Mouse (Mus musculus) ES-CJ7 (cell line): Measurements from ENCODE around the gene Per1.
A peak's percentile ranks its signal among the peaks of the same experiment; 100 is the strongest.
"Not testable (repeated sequence)": the region's sequence is repeated elsewhere in the genome, so short reads cannot be mapped to it uniquely, and the experiment has no call there.

ENCODE experiments used
- DNase-seq: peaks from one replicate; pipeline ENCODE4 v3.0.0; 2011; ENCODE audit warnings: low read depth, low spot score

The Per1 gene

GRCm38 (mm10) chr11:69080855-69081222 lies 14.2 kb upstream of the Per1 start:
- peak; percentile 72 for DNase-seq

GRCm38 (mm10) chr11:69081613-69082012 lies 13.4 kb upstream of the Per1 start:
- no peak for DNase-seq

- DNase-seq = no peak
Measured at GRCm38 (mm10) chr11:69085608-69086007, 9.4 kb upstream of the Per1 start.

GRCm38 (mm10) chr11:69086390-69086789 lies 8.6 kb upstream of the Per1 start:
- DNase-seq = no peak

- no peak for DNase-seq
Measured at GRCm38 (mm10) chr11:69087082-69087481, 7.9 kb upstream of the Per1 start.

GRCm38 (mm10) chr11:69087597-69087996 lies 7.4 kb upstream of the Per1 start:
- no peak for DNase-seq

GRCm38 (mm10) chr11:69088103-69088855 lies 6.7 kb upstream of the Per1 start, which contains the start of gene Vamp2:
Gene Vamp2, plus strand, starts transcription at chr11:69088490.
- DNase-seq = peak; percentile 81

GRCm38 (mm10) chr11:69088856-69089615 lies 6.0 kb upstream of the Per1 start:
- no peak for DNase-seq

- no peak for DNase-seq
Measured at GRCm38 (mm10) chr11:69089616-69090290, 5.3 kb upstream of the Per1 start.

- DNase-seq = no peak
Measured at GRCm38 (mm10) chr11:69090367-69090766, 4.7 kb upstream of the Per1 start.

- no peak for DNase-seq
Measured at GRCm38 (mm10) chr11:69091566-69092385, 3.2 kb upstream of the Per1 start.

- peak; percentile 83 for DNase-seq
Measured at GRCm38 (mm10) chr11:69092386-69092751, 2.6 kb upstream of the Per1 start.

GRCm38 (mm10) chr11:69092871-69093270 lies 2.1 kb upstream of the Per1 start:
- DNase-seq = peak; percentile 60

GRCm38 (mm10) chr11:69093856-69094255 lies 1.2 kb upstream of the Per1 start:
- not testable (repeated sequence) for DNase-seq

- no peak for DNase-seq
Measured at GRCm38 (mm10) chr11:69095511-69096231, 654 bp downstream of the Per1 start.

- DNase-seq = no peak
Measured at GRCm38 (mm10) chr11:69096360-69096986, 1.5 kb downstream of the Per1 start.

GRCm38 (mm10) chr11:69096987-69097900 lies 2.2 kb downstream of the Per1 start:
- peak; percentile 81 for DNase-seq

GRCm38 (mm10) chr11:69098039-69098761 lies 3.2 kb downstream of the Per1 start:
- DNase-seq = no peak

- peak; percentile 92 for DNase-seq
Measured at GRCm38 (mm10) chr11:69098762-69099091, 3.7 kb downstream of the Per1 start.
